Mouse (Mus musculus) adipocyte (in vitro differentiated cells): ENCODE data around the gene A630001G21Rik.

ENCODE experiments used
- DNase-seq: peaks from one replicate; pipeline ENCODE4 v3.0.0-alpha.2; 2016; ENCODE audit warnings: low spot score

Gene A630001G21Rik

GRCm38 (mm10) chr1:85735463-85736123 lies 42.9 kb downstream of the A630001G21Rik start:
- no peak for DNase-seq

GRCm38 (mm10) chr1:85734511-85734910 lies 43.9 kb downstream of the A630001G21Rik start:
- DNase-seq: no peak

GRCm38 (mm10) chr1:85732581-85732980 lies 45.9 kb downstream of the A630001G21Rik start:
- DNase-seq: no peak

- no peak for DNase-seq
These were observed 48.0 kb downstream of the A630001G21Rik start for GRCm38 (mm10) chr1:85730471-85730870.

GRCm38 (mm10) chr1:85720220-85720893 lies 58.1 kb downstream of the A630001G21Rik start:
- no peak for DNase-seq

- DNase-seq: no peak
These were observed 59.4 kb downstream of the A630001G21Rik start for GRCm38 (mm10) chr1:85719049-85719448.

GRCm38 (mm10) chr1:85716447-85717027 lies 61.9 kb downstream of the A630001G21Rik start:
- DNase-seq: no peak

GRCm38 (mm10) chr1:85714501-85714900 lies 63.9 kb downstream of the A630001G21Rik start:
- DNase-seq: no peak

- DNase-seq: no peak
These were observed 71.7 kb downstream of the A630001G21Rik start for GRCm38 (mm10) chr1:85706754-85707153.

GRCm38 (mm10) chr1:85705552-85705951 lies 72.9 kb downstream of the A630001G21Rik start:
- no peak for DNase-seq

- DNase-seq: peak; percentile 55
These were observed 74.9 kb downstream of the A630001G21Rik start for GRCm38 (mm10) chr1:85703245-85704186.

- DNase-seq: no peak
These were observed 75.9 kb downstream of the A630001G21Rik start for GRCm38 (mm10) chr1:85702531-85702930.

- no peak for DNase-seq
These were observed 80.5 kb downstream of the A630001G21Rik start for GRCm38 (mm10) chr1:85697721-85698493.

GRCm38 (mm10) chr1:85695646-85696045 lies 82.8 kb downstream of the A630001G21Rik start:
- DNase-seq: no peak

- DNase-seq: no peak
These were observed 85.2 kb downstream of the A630001G21Rik start for GRCm38 (mm10) chr1:85693280-85693679.

GRCm38 (mm10) chr1:85692281-85692680 lies 86.2 kb downstream of the A630001G21Rik start:
- no peak for DNase-seq

- DNase-seq: no peak
These were observed 87.9 kb downstream of the A630001G21Rik start for GRCm38 (mm10) chr1:85690544-85690943.

GRCm38 (mm10) chr1:85687346-85687745 lies 91.1 kb downstream of the A630001G21Rik start:
- no peak for DNase-seq

GRCm38 (mm10) chr1:85686666-85687065 lies 91.8 kb downstream of the A630001G21Rik start:
- DNase-seq: no peak

- DNase-seq: no peak
These were observed 98.2 kb downstream of the A630001G21Rik start for GRCm38 (mm10) chr1:85680226-85680625.
